Mouse (Mus musculus) left cerebral cortex, adult 18-20 months (tissue): ENCODE measurements at regions not wholly inside any gene's neighbourhood (a gene's known extent, or its start where the extent isn't known, plus 50 kb on each side); places are given as distances from the start of the nearest gene placed in this dataset.

Source experiments
- DNase-seq, 2 experiments: peaks; one replicate each; pipeline ENCODE4 v3.0.0; 2021 to 2022; ENCODE audit warnings: low spot score in 2 of 2, mixed read lengths in 1 of 2

DNA sequence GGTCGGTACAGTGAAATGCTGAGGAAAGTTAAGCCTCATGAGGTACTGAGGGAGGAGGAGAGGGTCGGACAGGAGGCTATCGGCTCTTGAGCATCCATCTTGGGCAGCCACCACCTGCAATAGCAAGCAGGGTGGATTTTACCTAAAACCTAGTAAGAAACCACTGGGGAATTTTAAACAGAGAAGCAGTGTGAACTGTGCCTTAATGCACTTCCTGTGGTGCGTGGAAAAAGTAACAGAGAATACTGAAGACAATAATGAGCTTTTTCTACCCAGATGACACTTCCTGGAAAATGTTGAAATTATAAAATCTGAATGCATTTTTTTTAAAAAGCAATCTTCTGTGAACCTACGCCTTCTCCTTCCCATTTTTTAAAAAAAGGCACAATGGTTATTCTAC lies 67.1 kb upstream of the Sash1 start:
- no peak for DNase-seq

DNA sequence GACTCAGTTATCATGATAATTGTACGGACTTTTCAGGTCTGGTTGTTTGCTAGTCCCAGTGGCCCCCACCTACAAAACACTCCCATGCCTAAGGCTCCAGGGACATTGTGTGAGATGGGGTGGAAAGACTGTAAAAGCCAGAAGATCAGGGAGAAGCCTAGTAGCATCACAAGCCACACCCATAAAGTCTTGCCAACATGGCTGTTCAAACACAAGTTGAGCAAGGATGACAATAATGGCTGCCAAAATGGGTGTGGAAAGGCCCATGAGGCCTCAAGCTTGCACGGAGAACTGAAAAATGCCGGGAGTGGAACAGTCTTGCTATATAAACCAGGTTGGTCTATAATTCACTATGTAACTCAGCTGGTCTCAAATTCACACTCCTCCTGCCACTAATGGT lies 66.1 kb upstream of the Sash1 start:
- DNase-seq = no peak

DNA sequence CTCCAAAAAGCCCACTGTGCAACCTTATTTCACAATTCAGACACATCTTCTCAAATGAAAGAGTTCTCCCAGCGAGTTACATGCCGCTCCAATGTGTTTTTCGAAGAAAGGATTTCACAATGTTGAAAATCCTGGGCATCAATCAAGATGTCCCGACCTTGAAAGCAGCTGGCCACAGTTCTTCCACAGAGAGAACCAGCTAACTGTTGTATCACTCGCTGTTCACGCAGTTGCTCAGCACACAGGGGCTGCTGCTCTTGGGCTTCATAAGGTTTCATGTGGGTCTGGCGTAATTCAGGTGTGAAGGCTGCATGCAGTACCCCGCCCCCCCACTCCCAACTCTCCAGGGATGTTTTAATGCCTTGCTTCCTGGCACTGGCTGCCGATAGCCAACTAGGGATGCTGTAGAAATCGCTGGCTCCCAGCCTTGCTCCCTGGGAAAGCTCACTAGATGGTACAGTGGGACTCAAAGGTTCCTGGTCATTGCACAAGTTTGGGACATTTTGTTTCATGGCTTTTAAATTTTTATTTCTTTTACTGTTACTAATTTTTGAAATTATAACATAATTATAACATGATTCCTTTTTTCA lies 65.5 kb upstream of the Sash1 start:
- DNase-seq = no peak

GRCm38 (mm10) chr10:8948227-8948626 lies 62.4 kb upstream of the Sash1 start:
- no peak for DNase-seq

- DNase-seq = no peak
Observed at GRCm38 (mm10) chr10:8945195-8945751, 59.4 kb upstream of the Sash1 start.

DNA sequence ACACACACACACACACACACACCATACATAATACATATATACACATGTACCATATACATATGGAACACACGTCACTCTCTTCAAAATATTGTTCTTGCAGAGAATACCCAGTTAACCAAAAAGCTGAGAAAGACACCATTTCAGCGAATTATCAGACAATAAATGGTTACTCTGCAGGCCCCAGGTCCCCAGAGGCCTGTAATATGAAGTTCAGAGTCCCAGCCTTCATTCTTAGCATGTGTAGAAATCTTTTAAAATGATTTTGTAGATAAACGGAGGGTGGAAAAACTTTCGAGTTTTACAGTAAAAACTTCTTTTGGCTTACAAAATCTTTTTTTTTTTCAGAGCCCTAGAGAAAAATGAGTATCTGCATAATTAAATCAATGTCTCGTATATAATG lies 58.7 kb upstream of the Sash1 start:
- no peak for DNase-seq

DNA sequence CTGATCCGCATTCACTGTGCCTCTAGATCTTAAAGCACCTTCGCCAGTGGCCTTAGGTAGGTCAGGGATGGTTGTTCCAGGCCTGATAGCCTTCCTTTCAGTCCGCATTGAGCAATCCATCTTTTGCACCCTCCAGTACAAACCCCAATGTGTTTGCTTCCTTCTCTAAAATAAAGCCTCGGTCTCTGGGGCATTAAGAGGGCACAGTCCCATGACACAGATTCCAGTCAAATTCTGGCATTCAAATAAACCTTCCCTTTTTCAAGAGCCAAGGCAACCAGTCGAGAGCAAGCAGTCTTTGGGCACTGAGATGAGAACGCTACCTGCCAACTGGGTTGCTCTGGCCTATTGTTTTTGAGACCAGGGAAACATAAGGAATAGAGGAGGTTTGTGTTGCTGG lies 57.8 kb upstream of the Sash1 start:
- DNase-seq = no peak

GRCm38 (mm10) chr10:8942967-8943471 lies 57.1 kb upstream of the Sash1 start:
- no peak for DNase-seq

- DNase-seq = peak in 1 of 2 experiments; percentile 9
Observed at GRCm38 (mm10) chr10:8936369-8936768, 50.5 kb upstream of the Sash1 start.
